Mouse (Mus musculus) intestine, embryonic 14.5 days (tissue): ENCODE results near the gene Cltc. TPM values are rescaled to one million over a fixed set of nuclear protein-coding genes. Genes with fewer than 3 reads are reported as not detected.

Experiments used
- polyA plus RNA-seq: library from polyadenylated mRNA; unstranded; fragments of >200 nt; fragmentation: Nextera tagmentation; extraction: Ambion mirVana; gene quantifications from 2 replicates; pipeline ENCODE4 v1.2.1, GENCODE M21; 2014

Cltc gene
- polyA plus RNA-seq, 1 experiment from 2014 or later: 177 TPM

Other genes starting within 250 kb of the Cltc start
- gene Rps6kb1, start 212.8 kb downstream of the Cltc start, polyA plus RNA-seq: 50.7 and 58.0 TPM in 2 replicates
- 9.9 and 10.6 TPM in 2 replicates for gene Tubd1, start 212.6 kb downstream of the Cltc start, polyA plus RNA-seq
- gene Vmp1, start 73.7 kb downstream of the Cltc start, polyA plus RNA-seq: 133 and 140 TPM in 2 replicates
- 35.4 and 39.2 TPM in 2 replicates for gene Ptrh2, start 73.6 kb downstream of the Cltc start, polyA plus RNA-seq
- gene Dhx40, start 50.2 kb upstream of the Cltc start, polyA plus RNA-seq: 19.5 and 20.1 TPM in 2 replicates
- 5.3 and 5.9 TPM in 2 replicates for gene Ypel2, start 236.1 kb upstream of the Cltc start, polyA plus RNA-seq